22 mouse cellular contexts compared by ENCODE assay signal in genomic region chr5:99167767-99168166, GRCm38 (mm10).
DNase-seq lines count a peak whose midpoint lies in the region; ATAC-seq and TF ChIP-seq lines count a peak whose summit lies in the region.
"Had no signal": no experiment of that assay in that cellular context is flagged by ENCODE, and none has a peak within 500 bp of the region (broad histone marks: within the 10 kb centered on the region; RNA-seq: fewer than 3 reads in every experiment).

No protein-coding gene starts in this region.

- no peak overlapping the region for H3K4me2 ChIP-seq in intestine, embryonic 16.5 days (ENCODE audit: low read depth, low read length)
- H3K4me2 ChIP-seq in intestine, postnatal 0 days (replicated peaks; ENCODE audit: low read depth) = no peak overlapping the region
- no peak overlapping the region for H3K4me2 ChIP-seq in stomach, embryonic 14.5 days (replicated peaks; ENCODE audit: low read depth, low read length)
- no peak overlapping the region for H3K4me2 ChIP-seq in stomach, embryonic 15.5 days
- no peak overlapping the region for H3K4me2 ChIP-seq in stomach, postnatal 0 days (replicated peaks; ENCODE audit: low read depth)

- H3K27ac ChIP-seq in intestine, embryonic 16.5 days (ENCODE audit: low read length) = no peak overlapping the region
- H3K27ac ChIP-seq in intestine, postnatal 0 days (ENCODE audit: low read depth, low read length) = no peak overlapping the region
- H3K27ac ChIP-seq in stomach, embryonic 14.5 days (ENCODE audit: low read length) = no peak overlapping the region
- H3K27ac ChIP-seq in stomach, embryonic 15.5 days = no peak overlapping the region
- H3K27ac ChIP-seq in stomach, postnatal 0 days (replicated peaks) = no peak overlapping the region

- H3K4me3 ChIP-seq in intestine, embryonic 16.5 days (ENCODE audit: low read length) = no peak overlapping the region
- H3K4me3 ChIP-seq in intestine, postnatal 0 days (ENCODE audit: low read depth, low read length) = no peak overlapping the region
- H3K4me3 ChIP-seq in stomach, embryonic 14.5 days (ENCODE audit: low read depth, low read length) = no peak overlapping the region
- H3K4me3 ChIP-seq in stomach, embryonic 15.5 days (replicated peaks) = no peak overlapping the region
- H3K4me3 ChIP-seq in stomach, postnatal 0 days (ENCODE audit: low read depth, low read length) = no peak overlapping the region

- TF ChIP-seq EP300 in stomach, postnatal 0 days (optimal IDR thresholded peaks at IDR 0.05) = no peak

- no peak for TF ChIP-seq CTCF in intestine, postnatal 0 days (IDR thresholded peaks at IDR 0.05; ENCODE audit: low read depth)
- no peak for TF ChIP-seq CTCF in stomach, postnatal 0 days (IDR thresholded peaks at IDR 0.05; ENCODE audit: low read depth)

- WGBS in intestine, embryonic 16.5 days = 76% methylated on average over 5 of the region's 5 CpGs
- 51% methylated on average over 5 of the region's 5 CpGs for WGBS in intestine, postnatal 0 days
- WGBS in stomach, embryonic 14.5 days = 83% methylated on average over 5 of the region's 5 CpGs
- 81% methylated on average over 5 of the region's 5 CpGs for WGBS in stomach, embryonic 15.5 days
- 68% methylated on average over 5 of the region's 5 CpGs for WGBS in stomach, postnatal 0 days

- peak; percentile 43 for DNase-seq in stomach, postnatal 0 days (ENCODE audit: low spot score)
- no peak for DNase-seq in lung, postnatal 14 days
- DNase-seq in urinary bladder, postnatal 25 days (ENCODE audit: low spot score) = no peak
- DNase-seq: adrenal gland, adult 2 months; adrenal gland, adult 8-10 months; adrenal gland, postnatal 10 days; adrenal gland, postnatal 14 days; adrenal gland, postnatal 25 days; adrenal gland, postnatal 36 days; B cell, adult 2 months; cerebellum, adult 11 months; cerebellum, adult 11-12 months had no signal

- H3K9me3 ChIP-seq in intestine, embryonic 16.5 days (ENCODE audit: control insufficient read depth, low read length) = no peaks in the 10 kb centered on the region
- H3K9me3 ChIP-seq in intestine, postnatal 0 days (ENCODE audit: control insufficient read depth) = no peaks in the 10 kb centered on the region
- no peaks in the 10 kb centered on the region for H3K9me3 ChIP-seq in stomach, embryonic 14.5 days (ENCODE audit: control insufficient read depth, low read depth, low read length)
- no peaks in the 10 kb centered on the region for H3K9me3 ChIP-seq in stomach, embryonic 15.5 days
- H3K9me3 ChIP-seq in stomach, postnatal 0 days (ENCODE audit: control insufficient read depth, low read length) = no peaks in the 10 kb centered on the region

- H3K9ac ChIP-seq in intestine, embryonic 16.5 days (ENCODE audit: low read depth, low read length) = no peak overlapping the region
- no peak overlapping the region for H3K9ac ChIP-seq in intestine, postnatal 0 days (ENCODE audit: low read depth, low read length)
- H3K9ac ChIP-seq in stomach, embryonic 14.5 days (replicated peaks; ENCODE audit: low read depth, low read length) = no peak overlapping the region
- H3K9ac ChIP-seq in stomach, embryonic 15.5 days = no peak overlapping the region
- H3K9ac ChIP-seq in stomach, postnatal 0 days (ENCODE audit: low read length) = no peak overlapping the region

- H3K36me3 ChIP-seq in intestine, embryonic 16.5 days (ENCODE audit: control insufficient read depth, insufficient read depth, low read length) = no peaks in the 10 kb centered on the region
- no peaks in the 10 kb centered on the region for H3K36me3 ChIP-seq in intestine, postnatal 0 days (ENCODE audit: control insufficient read depth, insufficient read depth)
- no peaks in the 10 kb centered on the region for H3K36me3 ChIP-seq in stomach, embryonic 14.5 days (ENCODE audit: control insufficient read depth, insufficient read depth, low read length)
- no peaks in the 10 kb centered on the region for H3K36me3 ChIP-seq in stomach, embryonic 15.5 days
- H3K36me3 ChIP-seq in stomach, postnatal 0 days (ENCODE audit: control insufficient read depth, insufficient read depth, low read length) = no peaks in the 10 kb centered on the region
- H3K36me3 ChIP-seq: G1E had no signal

- H3K27me3 ChIP-seq in intestine, embryonic 16.5 days (replicated peaks; ENCODE audit: control insufficient read depth, insufficient read depth, low read length) = no peaks in the 10 kb centered on the region
- no peaks in the 10 kb centered on the region for H3K27me3 ChIP-seq in intestine, postnatal 0 days (replicated peaks; ENCODE audit: control insufficient read depth, insufficient read depth, low read length)
- no peaks in the 10 kb centered on the region for H3K27me3 ChIP-seq in stomach, embryonic 14.5 days (ENCODE audit: control insufficient read depth, insufficient read depth, low read length)
- no peaks in the 10 kb centered on the region for H3K27me3 ChIP-seq in stomach, embryonic 15.5 days (replicated peaks)
- no peaks in the 10 kb centered on the region for H3K27me3 ChIP-seq in stomach, postnatal 0 days (ENCODE audit: control insufficient read depth, insufficient read depth, low read length)
- H3K27me3 ChIP-seq: CH12.LX, Patski had no signal

- no peaks in the 10 kb centered on the region for H3K4me1 ChIP-seq in intestine, embryonic 16.5 days (ENCODE audit: control insufficient read depth, insufficient read depth, low read length)
- H3K4me1 ChIP-seq in intestine, postnatal 0 days (replicated peaks; ENCODE audit: control insufficient read depth, insufficient read depth, low read length) = no peaks in the 10 kb centered on the region
- no peaks in the 10 kb centered on the region for H3K4me1 ChIP-seq in stomach, embryonic 14.5 days (ENCODE audit: control insufficient read depth, insufficient read depth, low read length)
- no peaks in the 10 kb centered on the region for H3K4me1 ChIP-seq in stomach, embryonic 15.5 days
- no peaks in the 10 kb centered on the region for H3K4me1 ChIP-seq in stomach, postnatal 0 days (replicated peaks; ENCODE audit: control insufficient read depth, insufficient read depth)

- 0 out of 2 replicates have a peak, but pooled peaks have one; percentile 44 for ATAC-seq in intestine, embryonic 16.5 days
- ATAC-seq in intestine, postnatal 0 days = no peak
- peak; percentile 76; the same call in 1 of the 2 replicates for ATAC-seq in stomach, embryonic 14.5 days (ENCODE audit: insufficient number of reproducible peaks, insufficient read depth, low FRiP score, low read depth)
- ATAC-seq in stomach, embryonic 15.5 days (ENCODE audit: insufficient read depth, low FRiP score, low read depth) = peak; percentile 73; the same call in 1 of the 2 replicates
- ATAC-seq in stomach, postnatal 0 days (ENCODE audit: low FRiP score, low TSS enrichment) = no peak
- no peak for ATAC-seq in megakaryocyte, adult 5-6 weeks (ENCODE audit: poor library complexity, severe bottlenecking)
- ATAC-seq: activated CD4-positive, CD25-positive, alpha-beta regulatory T cell, adult 4 months; CD4-positive, CD25-positive, alpha-beta regulatory T cell, adult 4 months; Patski had no signal

Comparison
In these comparisons a context has a peak if more than half of its experiments do, and no peak if none do; other contexts are left out.
1. ATAC-seq: peak in intestine, embryonic 16.5 days (single experiment), stomach, embryonic 14.5 days (single experiment) and stomach, embryonic 15.5 days (single experiment); none in intestine, postnatal 0 days (single experiment), stomach, postnatal 0 days (single experiment) and megakaryocyte, adult 5-6 weeks (single experiment).